Mouse (Mus musculus): ENCODE measurements at regions not wholly inside any gene's neighbourhood (a gene's known extent, or its start where the extent isn't known, plus 50 kb on each side); places are given as distances from the start of the nearest gene placed in this dataset.

DNA sequence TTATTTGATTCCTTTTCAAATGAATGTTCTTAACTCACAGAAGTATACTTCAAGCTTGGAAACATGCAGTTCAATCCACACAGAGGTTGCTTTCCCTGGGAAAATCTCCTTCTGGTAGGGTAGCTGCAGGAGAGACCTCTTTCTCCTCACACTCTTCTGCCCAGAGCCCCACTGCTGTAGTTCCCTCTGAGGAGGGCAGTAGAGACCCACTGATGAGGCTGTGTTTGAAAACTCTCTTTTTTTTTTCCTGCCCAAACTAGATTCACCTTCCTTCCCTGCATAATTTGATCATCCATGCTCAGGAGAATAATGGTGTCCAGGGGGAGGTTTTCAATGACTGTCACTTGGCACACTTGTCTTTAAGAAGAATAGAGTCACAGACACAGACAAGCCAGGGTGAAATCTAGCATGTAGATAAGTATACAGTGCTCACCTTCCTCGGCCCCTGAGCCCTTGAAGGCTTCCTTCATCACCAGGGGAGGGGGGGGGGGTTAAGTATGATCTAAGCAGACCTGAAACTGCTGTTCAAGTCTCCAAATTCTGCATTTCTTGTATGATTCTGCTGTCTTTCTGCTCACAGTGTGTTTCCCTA, 457.3 kb upstream of the Nrsn1 start:
- Histone ChIP-seq H3K27me3 (ENCODE audit: control insufficient read depth, insufficient read depth, low read length) (no peaks in the 10 kb centered on the region), H3K4me1 (ENCODE audit: control insufficient read depth, insufficient read depth, low read length) (no peaks in the 10 kb centered on the region; the same call in 1 of the 2 replicates), H3K27ac (ENCODE audit: control insufficient read depth, insufficient read depth, low read depth, low read length) (no peak overlapping the region), H3K4me3 (ENCODE audit: control insufficient read depth, low read depth, low read length) (no peak overlapping the region), H3K36me3 (ENCODE audit: control insufficient read depth, insufficient read depth, low read length) (no peaks in the 10 kb centered on the region)
- TF ChIP-seq CTCF (IDR thresholded peaks at IDR 0.05; ENCODE audit: control insufficient read depth, insufficient read depth, insufficient replicate concordance, low read depth, low read length) (no peak), POLR2A (IDR thresholded peaks at IDR 0.05; ENCODE audit: control insufficient read depth, low read depth, low read length) (no peak)

DNA sequence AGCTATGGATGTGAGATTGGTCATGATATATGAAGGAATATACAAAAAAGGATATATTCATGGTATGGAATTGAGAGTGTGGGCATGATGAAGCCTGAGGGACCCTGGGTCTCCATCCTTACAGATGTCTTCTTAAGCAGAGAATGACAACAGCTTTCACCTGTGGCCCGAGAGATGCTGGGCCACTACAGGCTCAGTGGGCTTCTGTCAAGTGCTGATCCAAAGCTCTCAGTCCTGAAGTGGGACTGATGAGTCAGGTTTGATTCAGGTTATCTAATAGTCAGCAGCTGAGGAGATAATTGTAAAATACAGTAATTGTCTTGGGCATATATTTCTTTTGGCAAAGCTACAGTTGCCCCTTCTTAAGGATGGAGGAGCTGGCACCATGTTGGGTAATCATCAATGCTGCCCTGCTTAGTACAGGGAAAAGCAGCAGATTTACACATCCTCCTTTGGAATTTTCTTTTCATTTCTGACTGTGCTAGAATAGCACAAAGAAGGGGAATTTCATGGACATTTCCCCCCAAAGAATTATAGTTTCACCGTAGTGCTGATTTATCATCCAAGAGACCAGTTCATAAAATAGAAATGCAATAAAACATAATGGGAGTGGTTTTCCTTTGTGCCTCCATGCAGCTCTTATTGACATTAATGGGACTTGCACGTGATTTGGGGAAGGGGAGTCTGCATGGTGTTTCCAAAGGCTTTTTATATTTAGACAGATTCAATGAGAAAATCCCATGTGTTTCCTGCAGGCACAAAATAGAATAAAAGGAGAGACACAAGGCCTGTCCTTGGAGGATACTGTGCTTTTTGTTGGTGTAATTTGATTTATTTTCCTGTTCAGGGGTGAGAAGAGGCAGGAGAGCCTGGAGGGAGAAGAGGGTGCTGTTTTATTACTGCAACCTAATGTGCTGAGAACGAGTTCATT, 452.6 kb upstream of the Nrsn1 start:
- Histone ChIP-seq H3K4me1 (ENCODE audit: control insufficient read depth, insufficient read depth, low read length) (no peaks in the 10 kb centered on the region), H3K27me3 (ENCODE audit: control insufficient read depth, insufficient read depth, low read length) (no peaks in the 10 kb centered on the region), H3K4me3 (ENCODE audit: control insufficient read depth, low read depth, low read length) (no peak overlapping the region), H3K27ac (ENCODE audit: control insufficient read depth, insufficient read depth, low read depth, low read length) (no peak overlapping the region), H3K36me3 (ENCODE audit: control insufficient read depth, insufficient read depth, low read length) (no peaks in the 10 kb centered on the region)
- no peak for TF ChIP-seq POLR2A (IDR thresholded peaks at IDR 0.05; ENCODE audit: control insufficient read depth, low read depth, low read length)
- no peak for TF ChIP-seq CTCF (IDR thresholded peaks at IDR 0.05; ENCODE audit: control insufficient read depth, insufficient read depth, insufficient replicate concordance, low read depth, low read length)

DNA sequence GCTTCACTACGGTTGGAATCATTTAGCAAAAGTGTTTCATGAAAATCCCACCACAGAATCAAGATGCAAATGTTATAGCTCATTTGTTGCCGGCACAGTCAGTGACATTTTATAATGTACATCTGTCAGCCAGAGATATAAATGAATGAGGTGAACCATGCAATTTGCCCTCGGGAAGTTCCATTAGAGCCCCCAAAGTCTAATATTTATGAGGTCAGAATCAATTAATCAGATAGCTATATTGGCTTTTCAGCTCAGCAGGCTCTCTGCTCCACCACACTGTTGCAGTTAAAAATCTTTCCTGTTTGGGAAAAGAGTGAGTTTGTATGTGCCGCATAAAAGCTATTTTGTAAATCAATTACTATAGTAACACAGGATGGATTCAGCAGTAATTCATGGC, 430.7 kb upstream of the Nrsn1 start:
- H3K4me3 ChIP-seq (ENCODE audit: control insufficient read depth, low read depth, low read length): no peak overlapping the region
- H3K4me1 ChIP-seq (ENCODE audit: control insufficient read depth, insufficient read depth, low read length): no peaks in the 10 kb centered on the region
- H3K27ac ChIP-seq (ENCODE audit: control insufficient read depth, insufficient read depth, low read depth, low read length): no peak overlapping the region
- no peaks in the 10 kb centered on the region for H3K27me3 ChIP-seq (ENCODE audit: control insufficient read depth, insufficient read depth, low read length)
- no peak for TF ChIP-seq CTCF (IDR thresholded peaks at IDR 0.05; ENCODE audit: control insufficient read depth, insufficient read depth, insufficient replicate concordance, low read depth, low read length)
- no peaks in the 10 kb centered on the region for H3K36me3 ChIP-seq (ENCODE audit: control insufficient read depth, insufficient read depth, low read length)

DNA sequence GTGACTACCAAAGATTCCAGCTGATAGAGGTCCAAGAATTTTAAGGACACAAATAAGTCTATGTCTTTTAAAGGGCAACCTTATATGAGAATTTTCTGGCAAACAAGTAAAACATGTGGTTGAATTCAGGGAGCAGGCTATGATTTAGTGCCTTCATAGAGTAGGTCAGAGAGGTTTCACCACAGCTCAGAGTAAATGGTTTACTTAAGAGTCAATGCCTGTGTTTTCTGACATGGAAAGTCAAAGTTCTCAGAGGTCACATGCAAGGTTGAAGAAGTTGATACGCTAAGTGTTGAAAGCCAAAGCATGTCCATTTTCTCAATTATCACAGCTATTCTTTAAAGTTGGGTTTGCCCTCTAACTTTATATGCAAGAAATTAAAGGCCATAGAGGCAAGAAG, 425.7 kb upstream of the Nrsn1 start:
- TF ChIP-seq POLR2A (IDR thresholded peaks at IDR 0.05; ENCODE audit: control insufficient read depth, low read depth, low read length) (no peak), CTCF (IDR thresholded peaks at IDR 0.05; ENCODE audit: control insufficient read depth, insufficient read depth, insufficient replicate concordance, low read depth, low read length) (no peak)
- no peak overlapping the region for H3K27ac ChIP-seq (ENCODE audit: control insufficient read depth, insufficient read depth, low read depth, low read length)

DNA sequence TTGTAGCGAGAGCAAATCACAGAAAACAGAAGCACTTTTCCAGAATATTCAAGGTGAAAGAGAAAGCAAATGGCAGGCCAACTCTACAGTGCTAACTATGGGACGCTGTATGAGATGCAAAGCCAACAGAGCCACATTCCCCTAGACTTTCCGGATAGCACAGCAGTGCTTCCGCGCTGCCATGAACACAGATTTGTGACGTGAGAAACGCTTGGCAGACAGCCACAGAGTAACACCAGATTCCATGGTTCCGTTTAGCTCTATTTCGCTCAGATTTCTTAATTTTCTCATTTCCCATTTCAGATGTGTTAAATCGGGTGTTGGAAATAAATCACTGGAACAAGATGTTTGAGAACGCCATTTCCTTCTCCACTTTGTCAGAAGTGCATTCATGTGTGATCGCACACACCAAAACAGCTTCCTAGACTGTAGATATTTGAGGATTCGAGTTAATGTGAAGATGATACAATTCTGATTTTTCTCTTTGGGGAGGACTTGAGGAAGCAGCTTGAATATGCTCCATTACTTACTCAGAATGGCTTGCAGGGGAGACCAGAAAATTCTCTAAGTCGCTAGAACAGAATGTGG, 424.8 kb upstream of the Nrsn1 start:
- no peaks in the 10 kb centered on the region for H3K27me3 ChIP-seq (ENCODE audit: control insufficient read depth, insufficient read depth, low read length)
- no peak overlapping the region for H3K4me3 ChIP-seq (ENCODE audit: control insufficient read depth, low read depth, low read length)
- H3K27ac ChIP-seq (ENCODE audit: control insufficient read depth, insufficient read depth, low read depth, low read length): no peak overlapping the region
- TF ChIP-seq CTCF (IDR thresholded peaks at IDR 0.05; ENCODE audit: control insufficient read depth, insufficient read depth, insufficient replicate concordance, low read depth, low read length): no peak
- no peaks in the 10 kb centered on the region for H3K36me3 ChIP-seq (ENCODE audit: control insufficient read depth, insufficient read depth, low read length)
- H3K4me1 ChIP-seq (ENCODE audit: control insufficient read depth, insufficient read depth, low read length): no peaks in the 10 kb centered on the region

More for the DNA sequence above, 425.7 kb upstream of the Nrsn1 start:
- Histone ChIP-seq H3K4me1 (ENCODE audit: control insufficient read depth, insufficient read depth, low read length) (no peaks in the 10 kb centered on the region), H3K27me3 (ENCODE audit: control insufficient read depth, insufficient read depth, low read length) (no peaks in the 10 kb centered on the region), H3K4me3 (ENCODE audit: control insufficient read depth, low read depth, low read length) (no peak overlapping the region), H3K36me3 (ENCODE audit: control insufficient read depth, insufficient read depth, low read length) (no peaks in the 10 kb centered on the region)

DNA sequence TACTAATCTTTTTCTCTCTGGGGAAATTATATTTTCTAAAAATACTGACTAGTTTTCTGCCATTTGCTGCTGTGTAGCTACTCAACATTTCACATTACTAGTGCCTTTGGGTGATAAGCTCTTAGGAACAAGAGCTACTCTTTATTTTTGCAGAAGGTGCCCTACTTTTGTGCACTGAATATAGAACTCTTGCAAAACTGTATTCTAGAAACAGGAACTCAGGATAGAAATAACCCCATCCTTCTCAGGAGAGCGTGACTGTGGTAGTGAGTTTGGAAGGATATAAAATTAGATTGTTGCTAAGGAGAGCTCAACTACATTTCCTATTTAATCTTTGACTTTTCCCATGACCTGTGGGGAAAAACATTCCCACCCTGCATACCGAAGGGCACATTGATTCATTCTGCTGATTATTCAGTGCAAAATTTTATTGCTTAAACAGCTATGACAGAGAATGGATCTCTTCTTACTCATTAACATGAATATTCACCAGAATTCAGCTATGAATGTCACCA, 408.0 kb upstream of the Nrsn1 start:
- Histone ChIP-seq H3K4me3 (ENCODE audit: control insufficient read depth, low read depth, low read length) (no peak overlapping the region), H3K4me1 (ENCODE audit: control insufficient read depth, insufficient read depth, low read length) (no peaks in the 10 kb centered on the region), H3K36me3 (ENCODE audit: control insufficient read depth, insufficient read depth, low read length) (no peaks in the 10 kb centered on the region), H3K27ac (ENCODE audit: control insufficient read depth, insufficient read depth, low read depth, low read length) (no peak overlapping the region), H3K27me3 (ENCODE audit: control insufficient read depth, insufficient read depth, low read length) (no peaks in the 10 kb centered on the region)
- TF ChIP-seq CTCF (IDR thresholded peaks at IDR 0.05; ENCODE audit: control insufficient read depth, insufficient read depth, insufficient replicate concordance, low read depth, low read length) (no peak), POLR2A (IDR thresholded peaks at IDR 0.05; ENCODE audit: control insufficient read depth, low read depth, low read length) (no peak)

DNA sequence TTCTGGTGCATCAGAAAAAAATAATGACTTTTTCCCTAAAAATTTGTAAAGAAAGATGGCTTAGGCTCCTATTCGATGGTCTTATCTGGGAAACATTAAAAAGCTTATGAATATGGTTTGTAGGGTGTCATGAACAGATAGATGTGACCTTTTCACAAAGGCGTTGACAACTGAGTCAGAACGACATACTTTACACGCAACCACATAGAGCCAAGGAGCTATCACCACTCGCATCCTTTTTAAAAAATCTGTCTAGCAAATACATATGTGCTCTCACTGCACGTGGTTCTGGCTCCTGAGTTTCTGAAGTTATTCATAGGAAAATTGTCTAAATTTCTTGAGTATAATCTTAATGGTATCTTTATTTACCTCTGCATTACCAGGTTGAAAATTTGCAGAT, 404.9 kb upstream of the Nrsn1 start:
- H3K36me3 ChIP-seq (ENCODE audit: control insufficient read depth, insufficient read depth, low read length): no peaks in the 10 kb centered on the region
- TF ChIP-seq CTCF (IDR thresholded peaks at IDR 0.05; ENCODE audit: control insufficient read depth, insufficient read depth, insufficient replicate concordance, low read depth, low read length) (no peak), POLR2A (IDR thresholded peaks at IDR 0.05; ENCODE audit: control insufficient read depth, low read depth, low read length) (no peak)
- H3K27me3 ChIP-seq (ENCODE audit: control insufficient read depth, insufficient read depth, low read length): no peaks in the 10 kb centered on the region
- no peaks in the 10 kb centered on the region for H3K4me1 ChIP-seq (ENCODE audit: control insufficient read depth, insufficient read depth, low read length)
- no peak overlapping the region for H3K27ac ChIP-seq (ENCODE audit: control insufficient read depth, insufficient read depth, low read depth, low read length)
- no peak overlapping the region for H3K4me3 ChIP-seq (ENCODE audit: control insufficient read depth, low read depth, low read length)
